Mouse (Mus musculus) CH12.LX (cell line): Measurements from ENCODE around the gene Map4k3.

Experiments used
- CTCF ChIP-seq, 2 experiments: IDR thresholded peaks in 1 of 2; conservative IDR thresholded peaks in 1 of 2; 2 replicates each; pipeline ENCODE4 v1.5.1; 2011 to 2012; ENCODE audit warnings: low read depth in 2 of 2, low read length in 2 of 2, improper control_type of control experiment in 1 of 2, inconsistent platforms in 1 of 2, mild to moderate bottlenecking in 1 of 2, moderate library complexity in 1 of 2
- POLR2A ChIP-seq: IDR thresholded peaks from 2 replicates; pipeline ENCODE4 v1.6.1; 2011; ENCODE audit warnings: low read depth, mild to moderate bottlenecking, improper control_type of control experiment, low read length
- TCF12 ChIP-seq: IDR thresholded peaks from 2 replicates; pipeline ENCODE4 v1.6.1; 2014; ENCODE audit warnings: low read depth, mild to moderate bottlenecking, inconsistent platforms, low read length, improper control_type of control experiment
- USF2 ChIP-seq: conservative IDR thresholded peaks from 2 replicates; pipeline ENCODE4 v1.6.1; 2011; ENCODE audit warnings: low read depth, low read length, improper control_type of control experiment
- ZC3H11A ChIP-seq: IDR thresholded peaks from 2 replicates; pipeline ENCODE4 v1.6.1; 2012; ENCODE audit warnings: low read depth, mild to moderate bottlenecking, inconsistent platforms, low read length, improper control_type of control experiment

GRCm38 (mm10) chr17:80661896-80662295 lies 66.4 kb downstream of the Map4k3 start:
- TF ChIP-seq TCF12 (no peak), CTCF (conservative IDR thresholded peaks at IDR 0.05 in 1 of 2, IDR thresholded peaks at IDR 0.05 in 1 of 2; ENCODE audit: low read depth in 2 of 2, low read length in 2 of 2) (no peak), ZC3H11A (no peak), USF2 (no peak), POLR2A (no peak)
